Mouse (Mus musculus) kidney, embryonic 16.5 days (tissue): ENCODE results near the gene Bmx. TPM values are rescaled to one million over a fixed set of nuclear protein-coding genes. Genes with fewer than 3 reads are reported as not detected.

Experiments used
- ATAC-seq: fragments of 200-750 bp; cut with Nextera tagmentation; 2 replicates; pipeline ENCODE4 v1.8.0; 2017; ENCODE audit warnings: moderate TSS enrichment; ENCODE audit not compliant: low FRiP score, low TSS enrichment
- H3K27ac ChIP-seq: fragments of 300-500 bp; sonication (generic); 2 replicates; pipeline ENCODE4 v1.5.1; 2014; ENCODE audit warnings: low read length
- H3K27me3 ChIP-seq: fragments of 300-500 bp; sonication (generic); 2 replicates; pipeline ENCODE4 v1.6.1; 2014; ENCODE audit warnings: low read length, control low read depth, mixed read lengths; ENCODE audit not compliant: insufficient read depth
- H3K36me3 ChIP-seq: fragments of 300-500 bp; sonication (generic); 2 replicates; pipeline ENCODE4 v1.6.1; 2014; ENCODE audit warnings: low read length, control low read depth, mixed read lengths; ENCODE audit not compliant: insufficient read depth
- H3K4me1 ChIP-seq: fragments of 300-500 bp; sonication (generic); 2 replicates; pipeline ENCODE4 v1.6.1; 2014; ENCODE audit warnings: low read length, control low read depth, mixed read lengths; ENCODE audit not compliant: insufficient read depth
- H3K4me2 ChIP-seq: fragments of 300-500 bp; sonication (generic); replicated peaks from 2 replicates; pipeline ENCODE4 v1.6.1; 2014; ENCODE audit warnings: low read depth, low read length
- H3K4me3 ChIP-seq: fragments of 300-500 bp; sonication (generic); 2 replicates; pipeline ENCODE4 v1.5.1; 2014; ENCODE audit warnings: mild to moderate bottlenecking, low read length
- H3K9ac ChIP-seq: fragments of 300-500 bp; sonication (generic); replicated peaks from 2 replicates; pipeline ENCODE4 v1.6.1; 2014; ENCODE audit warnings: low read length
- H3K9me3 ChIP-seq: fragments of 300-500 bp; sonication (generic); 2 replicates; pipeline ENCODE4 v1.6.1; 2016; ENCODE audit warnings: low read length, control low read depth
- WGBS: fragments of 180-500 bp; shearing (Covaris S2); extraction: QIAGEN DNeasy Blood & Tissue Kit; methylation state at CpG from one replicate; pipeline ENCODE4 v1.1.7; 2014; 5-methylcytosine and 5-hydroxymethylcytosine counted together
- polyA plus RNA-seq: library from polyadenylated mRNA; unstranded; fragments of >200 nt; fragmentation: Nextera tagmentation; extraction: Ambion mirVana; gene quantifications from 2 replicates; pipeline ENCODE4 v1.2.1, GENCODE M21; 2015

Bmx gene
- polyA plus RNA-seq, 1 experiment from 2014 or later = 1.00 TPM

DNA sequence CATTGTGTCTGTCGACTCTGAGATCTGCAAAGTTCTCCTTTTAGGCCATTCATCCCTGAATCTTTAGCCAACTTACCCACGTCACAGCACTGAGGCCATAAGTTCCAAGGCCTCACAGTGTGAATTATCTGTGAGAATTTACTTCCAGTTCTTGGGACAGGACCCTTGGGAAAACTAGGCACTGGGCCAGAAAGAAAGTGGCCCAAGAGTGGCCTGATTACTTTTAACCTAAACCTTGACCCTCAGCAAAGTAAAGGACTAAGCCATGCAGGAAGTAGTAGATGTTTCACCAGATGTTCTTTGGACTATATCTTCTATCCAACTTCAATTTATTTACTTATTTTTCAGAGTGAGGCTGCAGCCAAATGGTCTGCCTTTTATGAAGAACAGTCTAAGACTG, 105.3 kb downstream of the Bmx start:
- Histone ChIP-seq H3K4me1 (no peaks in the 10 kb centered on the region), H3K4me3 (no peak overlapping the region), H3K4me2 (no peak overlapping the region), H3K27ac (peak overlapping the region; percentile 65; the same call in 1 of the 2 replicates), H3K9ac (no peak overlapping the region), H3K27me3 (peaks cover 3% of the 10 kb centered on the region; the same call in 1 of the 2 replicates), H3K36me3 (no peaks in the 10 kb centered on the region), H3K9me3 (0 out of 2 replicates have a peak, but pooled peaks cover 3% of the 10 kb centered on the region)
- 52% methylated on average over 2 of the region's 2 CpGs for WGBS
- peak; percentile 61 for ATAC-seq

DNA sequence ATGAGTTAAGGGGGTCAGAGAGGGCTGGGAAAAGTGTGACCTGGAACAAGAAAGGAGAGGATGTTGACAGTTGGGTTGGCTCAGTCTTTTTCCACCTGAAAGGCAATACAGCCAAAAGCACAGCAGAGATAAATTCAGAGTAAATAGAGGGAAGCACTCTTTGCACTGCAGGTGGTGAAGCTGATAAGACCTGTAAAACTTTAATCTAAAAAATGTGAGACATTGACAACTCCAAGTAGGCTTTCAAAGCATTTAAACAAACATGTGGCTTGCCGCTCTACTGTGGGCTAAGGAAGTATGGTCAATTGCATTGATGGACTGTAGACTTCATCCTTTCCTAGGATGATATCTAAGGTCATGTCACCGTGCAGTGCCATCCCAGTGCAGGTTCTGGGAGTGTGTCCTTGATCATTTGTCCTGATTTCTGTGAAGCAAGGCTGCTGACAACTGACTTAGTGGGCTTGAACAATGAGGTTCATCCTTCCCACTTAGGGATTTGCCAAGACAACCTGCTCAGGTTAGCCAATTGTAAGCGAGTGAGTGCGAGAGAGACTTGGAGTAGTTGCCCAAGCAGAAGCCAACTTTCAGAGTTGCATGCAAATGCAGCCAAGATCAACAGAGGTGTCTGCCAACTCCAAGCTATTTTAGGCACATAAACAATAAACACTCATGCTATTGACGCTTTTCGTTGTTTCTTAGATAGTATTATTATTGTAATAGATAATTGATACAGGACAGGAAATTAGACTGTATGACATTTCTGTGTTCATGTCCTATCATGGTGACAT, 112.3 kb downstream of the Bmx start:
- Histone ChIP-seq H3K27ac (no peak overlapping the region), H3K9ac (no peak overlapping the region), H3K9me3 (no peaks in the 10 kb centered on the region), H3K4me2 (no peak overlapping the region), H3K27me3 (peaks cover 5% of the 10 kb centered on the region; the same call in 1 of the 2 replicates), H3K36me3 (no peaks in the 10 kb centered on the region), H3K4me3 (no peak overlapping the region), H3K4me1 (no peaks in the 10 kb centered on the region)
- ATAC-seq = no peak
- 85% methylated on average over 6 of the region's 6 CpGs for WGBS

Other genes starting within 250 kb of the Bmx start
- gene Car5b, start 230.2 kb downstream of the Bmx start, polyA plus RNA-seq = 2.3 and 2.4 TPM in 2 replicates
- gene Siah1b, start 181.7 kb downstream of the Bmx start, polyA plus RNA-seq = 27.8 and 31.8 TPM in 2 replicates
- 131 and 161 TPM in 2 replicates for gene Cltrn, start 169.4 kb downstream of the Bmx start, polyA plus RNA-seq
- gene Ace2, start 118.9 kb downstream of the Bmx start, polyA plus RNA-seq = 66.1 and 73.0 TPM in 2 replicates
- gene Pir, start 11.2 kb upstream of the Bmx start, polyA plus RNA-seq = 9.4 and 10.7 TPM in 2 replicates
- 21.7 and 22.7 TPM in 2 replicates for gene Vegfd, start 115.2 kb upstream of the Bmx start, polyA plus RNA-seq
- 13.6 and 14.7 TPM in 2 replicates for gene Piga, start 161.6 kb upstream of the Bmx start, polyA plus RNA-seq
- 0.14 and 0.26 TPM in 2 replicates for gene Asb11, start 178.8 kb upstream of the Bmx start, polyA plus RNA-seq
- 22.1 and 22.6 TPM in 2 replicates for gene Asb9, start 248.1 kb upstream of the Bmx start, polyA plus RNA-seq